Mouse (Mus musculus) lung, embryonic 16.5 days (tissue): ENCODE results near the gene Fgd6. TPM values are rescaled to one million over a fixed set of nuclear protein-coding genes. Genes with fewer than 3 reads are reported as not detected.
A peak's percentile ranks its signal among the peaks of the same experiment; 100 is the strongest.

Experiments
- ATAC-seq: fragments of 200-750 bp; cut with Nextera tagmentation; 2 replicates; pipeline ENCODE4 v1.8.0; 2017; ENCODE audit warnings: low read depth, mild to moderate bottlenecking, moderate library complexity
- H3K27ac ChIP-seq: fragments of 300-500 bp; sonication (generic); 2 replicates; pipeline ENCODE4 v1.5.1; 2014; ENCODE audit warnings: mild to moderate bottlenecking, control low read depth, low read length
- H3K27me3 ChIP-seq: fragments of 300-500 bp; sonication (generic); 2 replicates; pipeline ENCODE4 v1.6.1; 2014; ENCODE audit warnings: low read depth, low read length, mixed read lengths; ENCODE audit not compliant: control insufficient read depth, insufficient read depth
- H3K36me3 ChIP-seq: fragments of 300-500 bp; sonication (generic); 2 replicates; pipeline ENCODE4 v1.6.1; 2014; ENCODE audit warnings: low read length; ENCODE audit not compliant: control insufficient read depth, insufficient read depth
- H3K4me1 ChIP-seq: fragments of 300-500 bp; sonication (generic); replicated peaks from 2 replicates; pipeline ENCODE4 v1.6.1; 2014; ENCODE audit warnings: low read length, mixed read lengths; ENCODE audit not compliant: control insufficient read depth, insufficient read depth
- H3K4me2 ChIP-seq: fragments of 300-500 bp; sonication (generic); 2 replicates; pipeline ENCODE4 v1.6.1; 2014; ENCODE audit warnings: low read depth, low read length, control low read depth
- H3K4me3 ChIP-seq: fragments of 300-500 bp; sonication (generic); 2 replicates; pipeline ENCODE4 v1.5.1; 2014; ENCODE audit warnings: mild to moderate bottlenecking, low read length, control low read depth
- H3K9ac ChIP-seq: fragments of 300-500 bp; sonication (generic); 2 replicates; pipeline ENCODE4 v1.6.1; 2014; ENCODE audit warnings: low read length, control low read depth
- H3K9me3 ChIP-seq: fragments of 300-500 bp; sonication (generic); 2 replicates; pipeline ENCODE4 v1.6.1; 2016; ENCODE audit warnings: low read length; ENCODE audit not compliant: control insufficient read depth
- WGBS: fragments of 180-500 bp; shearing (Covaris S2); extraction: QIAGEN DNeasy Blood & Tissue Kit; methylation state at CpG from one replicate; pipeline ENCODE4 v1.1.7; 2014; 5-methylcytosine and 5-hydroxymethylcytosine counted together
- polyA plus RNA-seq: library from polyadenylated mRNA; unstranded; fragments of >200 nt; fragmentation: Nextera tagmentation; extraction: Ambion mirVana; gene quantifications from 2 replicates; pipeline ENCODE4 v1.2.1, GENCODE M21; 2015

The Fgd6 gene
- polyA plus RNA-seq, 1 experiment from 2014 or later, result 2.9 TPM

DNA sequence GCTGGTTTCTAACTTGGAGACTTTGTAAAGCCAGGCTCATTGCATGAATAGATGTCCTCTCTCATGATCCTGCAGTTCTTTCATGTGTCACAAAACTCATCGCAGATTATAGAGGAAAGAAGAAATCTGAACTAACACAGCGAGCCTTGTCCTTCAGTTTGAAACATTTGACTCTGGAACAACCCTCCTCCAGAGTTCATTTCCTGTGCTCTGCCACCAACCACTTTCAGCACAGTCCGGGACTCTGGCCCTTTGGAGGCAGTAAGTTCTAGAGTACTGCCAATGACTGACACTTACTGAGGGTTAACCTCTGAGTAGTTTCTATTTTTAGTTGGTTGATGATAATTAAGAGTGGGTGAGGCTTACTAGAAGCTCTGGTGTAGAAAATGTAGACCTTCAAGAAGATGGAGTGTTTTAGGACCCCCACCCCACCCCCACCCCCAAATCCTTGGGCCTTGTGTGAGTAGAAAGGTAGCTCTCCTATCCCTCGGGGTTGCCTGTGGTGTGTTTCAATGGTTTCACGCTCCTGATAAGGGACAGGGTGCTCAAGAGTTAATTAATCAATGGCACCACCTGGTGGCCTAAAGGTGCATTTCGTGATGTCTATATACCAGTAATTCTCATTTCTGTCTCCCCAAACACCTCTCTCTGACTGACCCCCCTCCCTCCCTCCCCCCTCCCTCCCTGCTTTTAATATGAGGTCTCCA lies 80.2 kb downstream of the Fgd6 start:
- Histone ChIP-seq H3K36me3 (no peaks in the 10 kb centered on the region; the same call in 1 of the 2 replicates), H3K4me1 (peaks cover 7% of the 10 kb centered on the region), H3K4me3 (no peak overlapping the region), H3K9me3 (no peaks in the 10 kb centered on the region), H3K27ac (no peak overlapping the region; the same call in 1 of the 2 replicates), H3K27me3 (no peaks in the 10 kb centered on the region), H3K4me2 (peak overlapping the region; percentile 34), H3K9ac (no peak overlapping the region)
- peak; percentile 93 for ATAC-seq
- WGBS, result 23% methylated on average over 6 of the region's 6 CpGs

DNA sequence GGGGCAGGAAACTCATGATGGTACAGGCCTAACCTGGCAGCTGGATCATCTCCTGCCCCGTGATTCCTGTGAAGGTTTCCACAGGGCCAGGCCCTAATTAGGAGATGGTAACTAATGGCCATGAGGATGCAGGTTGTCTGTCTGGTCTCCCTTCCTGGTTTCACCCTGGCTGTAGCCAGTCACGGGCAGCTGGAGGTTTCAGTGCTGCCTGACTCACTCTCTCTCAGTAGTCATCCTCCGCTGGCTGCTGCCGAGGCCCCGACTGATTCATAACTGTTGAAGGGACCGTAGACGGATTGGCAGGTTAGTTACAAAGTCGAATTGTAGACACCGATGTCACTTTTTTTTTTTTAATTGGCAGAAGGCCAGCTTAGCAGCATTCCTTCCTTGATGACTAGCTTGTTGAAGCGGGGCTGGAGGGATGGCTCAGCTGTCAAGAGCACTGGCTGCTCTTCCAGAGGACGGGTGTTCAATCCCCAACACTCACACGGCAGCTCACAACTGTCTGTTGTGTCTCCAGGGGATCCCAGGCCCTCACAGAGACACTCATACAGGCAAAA lies 81.1 kb downstream of the Fgd6 start:
- Histone ChIP-seq H3K9ac (0 out of 2 replicates have a peak overlapping the region, but pooled peaks have one; percentile 23), H3K4me2 (no peak overlapping the region), H3K9me3 (no peaks in the 10 kb centered on the region), H3K4me3 (no peak overlapping the region), H3K4me1 (peaks cover 7% of the 10 kb centered on the region), H3K36me3 (no peaks in the 10 kb centered on the region; the same call in 1 of the 2 replicates), H3K27ac (0 out of 2 replicates have a peak overlapping the region, but pooled peaks have one; percentile 30), H3K27me3 (no peaks in the 10 kb centered on the region)
- 0 out of 2 replicates have a peak, but pooled peaks have one; percentile 31 for ATAC-seq
- WGBS, result 46% methylated on average over 12 of the region's 12 CpGs

DNA sequence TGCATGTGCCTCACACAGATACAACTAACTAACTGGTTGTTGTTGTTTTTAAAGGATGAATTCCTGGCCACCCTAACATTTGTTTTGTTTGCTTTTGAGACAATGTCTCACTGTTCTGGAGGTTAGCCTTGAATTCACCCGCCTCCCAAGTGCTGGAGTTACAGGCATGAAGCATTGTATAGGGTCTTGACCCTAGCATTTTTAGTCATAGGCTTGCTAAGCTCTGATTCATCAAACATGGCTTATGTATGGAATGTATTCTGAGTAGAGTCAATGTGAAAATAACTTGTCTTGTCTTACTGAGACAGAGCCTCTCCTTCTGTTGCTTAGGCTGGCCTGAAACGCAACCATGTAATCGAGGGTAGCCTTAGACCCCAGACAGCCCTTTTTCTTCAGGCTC lies 82.1 kb downstream of the Fgd6 start:
- Histone ChIP-seq H3K9ac (no peak overlapping the region), H3K27ac (no peak overlapping the region), H3K4me2 (no peak overlapping the region), H3K27me3 (no peaks in the 10 kb centered on the region), H3K4me1 (peaks cover 7% of the 10 kb centered on the region), H3K36me3 (no peaks in the 10 kb centered on the region; the same call in 1 of the 2 replicates), H3K4me3 (no peak overlapping the region), H3K9me3 (no peaks in the 10 kb centered on the region)
- WGBS, result 88% methylated on average over 3 of the region's 3 CpGs
- no peak for ATAC-seq

DNA sequence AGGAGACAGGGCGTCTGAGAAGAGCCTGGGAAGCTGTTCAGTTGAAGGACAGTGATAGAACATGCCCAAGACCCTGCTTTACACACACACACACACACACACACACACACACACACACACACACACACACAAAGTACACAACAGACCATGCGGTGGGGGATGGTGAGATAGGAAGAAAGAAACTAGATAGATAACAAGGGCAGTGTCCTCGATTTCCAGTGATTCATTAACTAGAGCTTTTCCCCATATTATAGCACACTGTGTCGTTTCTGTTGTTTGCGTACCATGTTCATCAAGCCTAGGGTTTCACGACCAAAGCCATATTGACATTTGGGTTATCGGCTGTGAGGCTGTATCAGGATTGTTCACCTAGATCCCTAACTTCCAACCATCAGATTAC lies 83.2 kb downstream of the Fgd6 start:
- Histone ChIP-seq H3K9ac (no peak overlapping the region), H3K9me3 (no peaks in the 10 kb centered on the region), H3K4me1 (peaks cover 7% of the 10 kb centered on the region), H3K4me3 (no peak overlapping the region), H3K27me3 (no peaks in the 10 kb centered on the region), H3K27ac (no peak overlapping the region), H3K4me2 (no peak overlapping the region), H3K36me3 (no peaks in the 10 kb centered on the region; the same call in 1 of the 2 replicates)
- no peak for ATAC-seq
- 81% methylated on average over 7 of the region's 7 CpGs for WGBS

DNA sequence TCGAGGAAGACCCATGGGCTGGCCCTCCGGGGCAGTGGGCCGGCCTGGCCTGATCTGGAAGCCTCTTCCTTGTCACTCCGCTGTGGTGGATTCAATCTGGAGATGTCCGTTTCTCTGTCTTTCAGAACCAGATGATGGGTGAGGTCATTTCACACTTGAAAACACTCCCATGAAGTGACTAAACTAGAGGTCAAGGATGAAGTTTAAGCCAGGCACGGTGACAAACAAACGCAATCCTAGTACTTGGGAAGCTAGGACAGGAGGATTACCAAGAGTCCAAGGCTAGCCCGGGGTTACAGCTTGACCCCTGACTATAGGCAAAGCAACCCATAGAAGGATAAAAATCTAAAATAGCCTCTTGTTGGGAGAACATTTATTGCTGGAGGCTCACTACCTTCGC lies 84.9 kb downstream of the Fgd6 start:
- no peaks in the 10 kb centered on the region for H3K27me3 ChIP-seq
- peaks cover 5% of the 10 kb centered on the region for H3K4me1 ChIP-seq
- H3K4me2 ChIP-seq, result no peak overlapping the region
- H3K36me3 ChIP-seq, result no peaks in the 10 kb centered on the region; the same call in 1 of the 2 replicates
- no peak for ATAC-seq
- H3K4me3 ChIP-seq, result no peak overlapping the region
- no peak overlapping the region for H3K9ac ChIP-seq
- H3K27ac ChIP-seq, result no peak overlapping the region
- no peaks in the 10 kb centered on the region for H3K9me3 ChIP-seq
- WGBS, result 87% methylated on average over 9 of the region's 9 CpGs

DNA sequence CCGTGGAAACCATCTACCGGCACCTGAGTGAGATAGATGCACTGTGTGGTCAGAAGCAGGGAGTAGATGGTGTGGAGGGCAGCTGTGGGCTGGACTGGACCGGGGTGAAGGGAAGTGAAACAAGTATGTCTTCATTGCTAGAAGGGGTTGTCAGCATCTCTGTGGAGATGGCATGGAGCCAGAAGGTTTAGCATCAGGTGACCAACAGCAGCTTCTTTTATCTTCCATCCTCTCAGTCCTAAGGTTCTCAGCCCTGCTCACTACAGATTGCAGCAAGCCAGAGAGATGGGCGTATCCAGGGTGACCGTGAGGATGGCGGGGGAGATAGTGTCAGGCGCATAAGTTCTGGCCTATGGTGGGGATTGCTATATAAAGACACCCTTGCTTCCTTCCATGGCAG lies 86.8 kb downstream of the Fgd6 start:
- H3K36me3 ChIP-seq, result no peaks in the 10 kb centered on the region; the same call in 1 of the 2 replicates

DNA sequence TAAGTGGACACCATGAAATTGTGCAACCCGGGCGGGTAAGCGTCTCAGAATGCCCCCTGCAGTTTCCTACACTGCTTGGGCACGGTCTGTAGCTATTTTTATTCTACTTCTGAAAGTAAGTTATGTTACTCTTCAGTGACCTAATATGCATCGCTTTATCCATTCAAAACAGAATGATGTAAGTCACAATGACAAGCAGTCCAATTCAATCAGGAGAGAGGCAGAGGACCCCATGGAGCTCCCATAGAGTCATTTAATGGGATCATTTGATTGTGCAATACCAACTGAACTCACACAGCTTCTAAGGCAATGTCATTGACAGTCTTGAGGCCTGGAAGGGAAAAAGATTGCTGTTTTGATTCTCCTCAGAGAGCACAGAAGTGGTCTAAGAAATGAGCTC lies 87.8 kb downstream of the Fgd6 start:
- no peak for ATAC-seq
- H3K36me3 ChIP-seq, result no peaks in the 10 kb centered on the region; the same call in 1 of the 2 replicates
- H3K9ac ChIP-seq, result no peak overlapping the region
- no peak overlapping the region for H3K4me2 ChIP-seq
- H3K27ac ChIP-seq, result no peak overlapping the region
- no peaks in the 10 kb centered on the region for H3K9me3 ChIP-seq
- WGBS, result 92% methylated on average over 5 of the region's 5 CpGs
- H3K4me1 ChIP-seq, result peaks cover 6% of the 10 kb centered on the region
- no peaks in the 10 kb centered on the region for H3K27me3 ChIP-seq
- H3K4me3 ChIP-seq, result no peak overlapping the region

More for the DNA sequence above, 86.8 kb downstream of the Fgd6 start:
- no peak overlapping the region for H3K27ac ChIP-seq
- H3K4me1 ChIP-seq, result no peaks in the 10 kb centered on the region
- ATAC-seq, result no peak
- 84% methylated on average over 7 of the region's 7 CpGs for WGBS
- no peak overlapping the region for H3K4me2 ChIP-seq
- H3K27me3 ChIP-seq, result no peaks in the 10 kb centered on the region
- no peaks in the 10 kb centered on the region for H3K9me3 ChIP-seq
- H3K9ac ChIP-seq, result no peak overlapping the region
- H3K4me3 ChIP-seq, result no peak overlapping the region

DNA sequence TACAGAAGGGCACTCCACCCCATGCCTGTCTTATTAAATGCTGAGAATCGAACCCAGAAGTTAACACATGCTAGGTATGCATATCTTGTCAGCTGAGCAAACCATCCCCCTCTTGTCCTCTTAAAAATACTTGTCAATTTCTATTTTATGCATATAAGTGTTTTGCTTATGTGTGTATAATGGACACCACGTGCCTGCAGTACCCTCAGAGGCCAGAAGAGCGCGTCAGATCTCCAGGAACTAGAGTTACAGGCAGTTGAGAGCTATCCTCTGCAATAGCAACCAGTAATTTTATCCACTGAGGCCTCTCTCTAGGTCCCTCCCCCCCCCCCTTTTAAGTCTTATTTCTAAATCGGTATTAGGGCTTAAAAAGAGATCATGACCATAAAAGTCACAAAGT lies 88.6 kb downstream of the Fgd6 start:
- no peak for ATAC-seq
- Histone ChIP-seq H3K4me3 (no peak overlapping the region), H3K27ac (no peak overlapping the region), H3K4me1 (peaks cover 9% of the 10 kb centered on the region), H3K4me2 (no peak overlapping the region), H3K36me3 (no peaks in the 10 kb centered on the region; the same call in 1 of the 2 replicates), H3K9ac (no peak overlapping the region), H3K27me3 (no peaks in the 10 kb centered on the region), H3K9me3 (no peaks in the 10 kb centered on the region)
- 70% methylated on average over 5 of the region's 5 CpGs for WGBS

DNA sequence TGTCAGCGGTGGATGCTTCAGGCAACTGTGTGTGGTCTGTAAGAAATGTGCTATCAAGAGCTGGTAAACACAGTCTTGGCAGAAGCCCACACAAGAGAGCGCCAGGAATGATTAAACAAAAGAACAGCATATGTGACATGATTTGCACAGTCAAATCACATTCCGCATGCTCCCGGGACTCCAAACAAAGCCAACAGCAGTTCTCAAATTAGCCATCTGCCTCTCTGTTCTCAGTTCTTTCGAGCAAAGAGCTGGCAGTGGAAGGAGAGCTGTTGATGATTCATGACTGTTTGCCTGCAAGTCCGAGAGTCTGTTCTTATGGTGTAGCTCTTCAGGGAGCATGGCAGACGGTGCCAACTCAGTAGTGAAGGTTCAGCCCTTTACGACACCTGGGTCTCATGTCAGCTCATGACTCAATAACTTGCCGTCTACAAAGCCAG lies 93.9 kb downstream of the Fgd6 start:
- no peaks in the 10 kb centered on the region for H3K36me3 ChIP-seq
- no peaks in the 10 kb centered on the region for H3K9me3 ChIP-seq
- H3K27me3 ChIP-seq, result no peaks in the 10 kb centered on the region
- H3K4me1 ChIP-seq, result peaks cover 18% of the 10 kb centered on the region
- peak; percentile 85 for ATAC-seq
- peak overlapping the region; percentile 81 for H3K27ac ChIP-seq
- no peak overlapping the region for H3K9ac ChIP-seq
- WGBS, result 17% methylated on average over 9 of the region's 9 CpGs
- no peak overlapping the region for H3K4me3 ChIP-seq
- peak overlapping the region; percentile 25; the same call in 1 of the 2 replicates for H3K4me2 ChIP-seq
